Mouse (Mus musculus) MN1 (cell line): Measurements from ENCODE around the gene Rapgef4.

ENCODE experiments used
- DNase-seq: peaks from one replicate; pipeline ENCODE4 v3.0.0-alpha.2; 2016; ENCODE audit warnings: low spot score

Rapgef4 gene

DNA sequence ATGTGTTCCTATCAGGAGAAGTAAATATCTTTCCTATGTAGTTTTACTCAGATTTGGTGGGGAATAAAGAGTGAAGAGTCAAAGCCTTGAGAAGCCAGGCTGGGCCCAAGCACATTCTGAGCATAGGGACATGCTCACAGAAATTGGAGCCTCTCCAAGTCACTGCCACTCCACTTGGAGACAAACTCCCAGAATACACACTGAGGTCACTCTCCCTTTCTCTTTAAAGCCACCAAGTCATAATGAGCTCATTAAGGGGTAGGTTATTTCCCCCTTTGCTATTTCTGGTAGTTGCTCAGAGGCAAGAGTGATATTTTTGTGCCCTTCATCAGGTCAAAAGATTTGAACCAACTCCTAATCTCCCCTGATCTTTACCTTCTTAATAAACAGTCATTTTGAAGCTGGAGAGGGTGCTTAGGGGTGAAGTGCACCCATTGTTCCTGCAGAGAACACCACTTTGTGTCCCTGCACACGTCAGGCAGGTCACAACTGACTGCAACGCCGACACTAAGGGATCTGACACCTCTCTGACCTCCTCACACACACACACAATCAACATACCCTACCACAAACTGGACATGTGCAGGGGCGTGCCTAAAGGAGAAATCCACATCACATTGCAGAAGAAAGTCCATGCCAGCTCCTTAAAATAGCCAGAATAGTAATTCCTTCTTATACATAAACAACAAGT is 288.8 kb downstream of the Rapgef4 start:
- DNase-seq, result no peak

DNA sequence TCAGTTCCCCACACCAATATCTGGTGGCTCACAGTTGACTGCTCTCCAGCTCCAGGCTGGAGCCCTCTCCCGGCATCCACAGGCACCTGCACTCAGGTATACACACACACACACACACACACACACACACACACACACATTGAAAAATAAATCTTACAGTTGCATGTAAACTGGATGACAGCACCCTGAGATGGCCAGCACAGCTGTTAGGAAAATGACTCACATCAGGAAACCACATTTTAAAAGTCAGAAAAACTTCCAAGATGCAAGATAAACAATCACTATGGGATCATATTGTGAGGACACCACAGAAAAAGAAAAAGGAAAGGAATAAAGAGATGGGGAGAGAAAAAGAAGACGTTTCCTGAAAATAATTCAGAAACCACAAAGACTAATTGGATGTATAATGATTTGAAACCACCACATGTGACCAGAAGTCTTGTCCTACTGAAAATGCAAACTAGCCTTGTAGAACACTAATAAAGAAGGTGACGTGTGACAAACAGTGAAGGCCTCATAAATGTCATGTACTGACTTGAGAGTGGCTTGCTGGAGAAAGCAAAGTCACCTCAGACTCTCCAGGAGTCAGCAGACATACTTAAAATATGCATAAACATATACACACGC is 297.3 kb downstream of the Rapgef4 start:
- DNase-seq, result no peak

DNA sequence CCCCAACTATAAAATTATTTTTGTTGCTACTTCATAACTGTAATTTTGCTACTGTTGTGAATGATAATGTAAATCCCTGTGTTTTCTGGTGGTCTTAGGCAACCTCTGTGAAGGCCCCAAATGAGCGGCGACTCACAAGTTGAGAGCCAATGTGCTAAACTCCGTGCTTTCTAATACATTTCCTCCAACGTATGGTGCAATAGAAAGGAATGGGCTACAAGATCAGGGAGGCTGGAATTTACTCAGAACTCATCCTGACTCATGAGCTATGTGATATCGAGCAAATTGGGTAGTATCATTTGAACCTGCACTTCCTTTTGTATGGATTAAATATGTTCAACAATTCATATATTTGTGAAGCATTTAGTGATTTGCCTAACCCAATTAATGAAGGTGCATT is 299.5 kb downstream of the Rapgef4 start:
- no peak for DNase-seq

DNA sequence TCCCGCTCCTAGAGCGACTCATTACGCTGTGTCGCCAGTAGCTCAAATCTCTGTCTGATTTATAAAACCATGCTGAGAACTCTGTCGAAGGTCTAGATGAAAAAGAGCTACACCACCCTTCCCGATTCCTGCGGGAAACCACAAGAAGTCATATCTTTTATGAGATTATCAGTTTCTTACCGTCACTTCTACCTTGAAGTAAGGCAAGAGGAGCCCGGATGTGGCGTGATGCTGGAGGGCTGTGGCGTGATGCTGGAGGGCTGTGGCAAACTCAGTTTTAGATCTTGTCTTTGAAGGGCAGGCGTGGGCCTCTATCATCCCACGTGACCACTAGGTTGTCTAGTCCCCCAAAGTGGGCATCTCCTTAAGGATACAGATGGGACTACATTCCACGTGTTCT is 300.9 kb downstream of the Rapgef4 start:
- DNase-seq, result no peak

DNA sequence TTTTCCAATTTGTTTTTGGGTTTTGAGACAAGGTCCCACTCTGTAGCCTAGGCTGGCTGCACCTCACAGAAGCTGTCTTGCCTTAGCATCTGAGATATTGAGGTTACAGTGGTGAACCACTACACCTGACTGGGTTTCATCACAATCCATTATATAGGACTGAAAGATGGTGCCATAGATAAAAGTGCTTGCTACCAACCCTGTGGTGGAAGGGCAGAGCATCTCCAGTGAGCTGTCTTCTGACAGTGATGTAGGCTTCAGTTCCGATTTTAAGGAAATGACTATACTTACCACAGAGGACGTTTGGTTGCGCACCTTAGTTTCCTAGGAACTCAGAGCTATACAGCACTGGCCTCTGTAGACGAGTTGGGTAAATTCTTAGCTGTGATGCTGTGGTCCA is 301.7 kb downstream of the Rapgef4 start:
- no peak for DNase-seq

DNA sequence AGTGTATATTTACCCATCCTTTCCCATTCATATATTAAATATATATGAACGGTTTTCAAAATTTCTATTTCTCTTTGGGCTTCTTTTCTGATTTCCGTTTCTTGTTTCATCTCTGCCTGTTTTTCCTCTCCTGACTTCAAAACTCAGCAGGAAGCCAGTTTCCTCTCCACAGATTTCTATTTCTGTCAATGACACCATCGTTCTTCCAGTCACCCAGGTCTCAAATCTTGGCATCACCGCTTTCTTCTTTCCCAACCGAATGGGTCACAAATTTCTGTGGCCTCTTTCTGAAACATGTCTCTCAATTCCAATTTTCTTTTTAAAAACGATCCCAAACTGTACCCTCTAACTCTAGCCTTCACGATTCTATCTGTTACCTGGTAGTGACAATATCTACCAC is 303.6 kb downstream of the Rapgef4 start:
- DNase-seq, result no peak

DNA sequence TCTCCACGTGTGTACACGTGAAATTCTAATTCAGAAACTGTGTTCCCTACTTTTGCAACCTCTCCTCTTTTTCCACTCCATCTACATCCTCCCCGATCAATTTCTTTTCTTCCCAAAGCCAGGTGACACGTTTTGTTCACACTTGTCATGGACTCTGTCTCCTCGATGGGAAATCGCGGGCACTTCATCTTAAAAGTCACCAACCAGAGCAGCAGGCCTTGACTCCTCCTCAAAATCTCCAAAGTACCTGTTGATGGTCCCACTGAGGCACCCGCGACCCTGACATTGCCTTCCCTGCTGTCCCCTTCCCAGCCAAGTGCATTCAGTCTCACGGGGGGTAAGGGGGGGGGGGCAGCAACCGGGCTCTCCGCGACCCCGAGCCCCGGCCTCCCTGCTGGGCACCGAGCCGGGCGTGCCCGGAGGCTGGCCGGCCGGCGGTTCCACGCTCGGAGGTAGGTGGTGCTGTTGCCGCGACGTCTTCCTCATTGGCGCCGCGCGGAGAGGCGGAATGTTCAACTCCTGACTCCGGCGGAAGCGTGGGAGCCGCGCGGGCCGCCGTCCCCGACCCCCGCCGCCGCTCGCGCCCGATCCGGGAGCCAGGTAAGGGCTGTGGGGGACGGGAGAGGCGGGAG is 304.3 kb downstream of the Rapgef4 start, which contains the start of gene Map3k20:
Gene Map3k20 (plus strand): TSS at position 382 of the 632 bp plus-strand sequence.
- no peak for DNase-seq

DNA sequence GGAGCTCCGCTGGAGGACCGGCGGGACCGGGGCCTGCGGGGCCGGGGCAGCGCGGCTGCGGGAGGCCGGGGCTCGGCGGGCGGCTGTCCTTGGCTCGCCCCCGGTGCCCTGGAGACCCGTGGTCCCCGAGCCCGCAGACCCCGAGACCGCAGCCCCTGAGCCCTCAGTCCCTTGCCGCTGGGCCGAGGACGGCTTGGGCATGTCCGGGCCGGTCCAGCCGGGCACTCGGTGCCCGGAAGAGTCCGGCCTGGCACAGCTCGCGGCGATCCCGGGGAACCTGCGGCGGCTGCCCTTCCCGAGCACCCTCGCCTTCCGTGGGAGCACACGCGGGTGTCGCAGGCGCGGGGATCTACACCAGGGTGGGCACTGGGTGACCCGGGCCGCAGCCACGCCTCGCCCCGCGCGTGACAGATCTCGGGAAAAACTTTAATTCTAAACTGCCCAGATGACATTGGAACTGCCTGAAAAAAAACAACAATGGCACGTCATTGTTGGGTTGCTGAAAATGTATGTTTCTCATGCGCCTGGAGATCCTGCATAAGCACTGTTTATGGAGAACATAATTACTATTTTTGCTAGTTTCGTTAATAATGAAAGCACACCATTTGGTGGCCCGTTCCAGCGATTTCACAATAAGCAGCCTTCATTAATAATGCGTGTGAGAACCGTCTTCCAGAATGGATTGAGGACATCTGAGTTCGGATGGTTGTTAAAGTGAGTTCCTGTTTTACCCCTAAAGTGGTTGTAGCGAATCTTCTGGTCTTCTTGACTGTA is 305.0 kb downstream of the Rapgef4 start:
- DNase-seq, result no peak

DNA sequence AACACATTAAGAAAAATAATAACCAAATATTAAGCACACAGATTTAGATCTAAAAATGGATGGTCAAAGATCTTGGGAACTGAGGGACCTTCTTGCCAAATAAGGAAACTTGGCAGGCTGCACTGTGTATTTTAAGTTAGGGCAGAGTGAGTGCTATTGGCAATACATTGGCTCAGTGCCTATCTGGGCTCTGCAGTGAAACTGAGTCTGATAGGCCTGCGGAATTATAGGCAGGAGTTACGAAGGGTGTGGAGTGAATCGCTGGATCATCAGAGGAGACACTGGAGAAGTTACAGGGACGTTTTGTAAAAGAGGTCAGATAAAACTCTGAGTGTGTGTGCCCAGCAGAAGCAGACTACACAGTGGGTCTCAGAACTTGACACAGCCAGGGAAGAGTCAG is 306.1 kb downstream of the Rapgef4 start:
- DNase-seq, result no peak

DNA sequence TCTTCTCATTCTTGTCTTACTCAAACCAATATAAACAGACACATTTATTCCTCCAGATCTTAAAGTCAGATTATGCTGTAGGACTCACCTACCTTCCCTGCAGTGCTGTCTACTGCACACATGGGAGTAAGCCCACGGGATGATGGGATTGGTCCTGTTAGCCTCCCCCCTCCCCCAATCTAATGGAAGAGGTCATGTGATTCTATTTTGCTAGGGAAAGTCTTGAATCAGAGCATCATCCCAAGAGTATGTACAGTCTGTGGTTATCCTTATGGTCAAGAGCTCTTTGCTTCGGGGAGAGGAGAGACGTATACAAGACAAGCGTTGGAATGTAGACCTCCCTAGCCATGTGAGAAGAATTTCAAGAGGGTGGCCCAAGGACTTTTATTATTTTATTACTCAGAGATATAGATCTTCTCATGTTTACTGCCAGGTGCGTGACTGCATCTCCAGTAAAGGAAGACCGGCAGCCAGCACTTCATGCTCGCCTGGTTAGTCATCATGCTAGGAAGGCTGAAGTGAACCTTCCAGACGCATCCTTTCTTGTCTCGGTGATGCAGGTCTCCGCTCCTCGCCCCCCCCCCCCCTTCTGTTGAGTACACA is 308.0 kb downstream of the Rapgef4 start:
- DNase-seq, result no peak

DNA sequence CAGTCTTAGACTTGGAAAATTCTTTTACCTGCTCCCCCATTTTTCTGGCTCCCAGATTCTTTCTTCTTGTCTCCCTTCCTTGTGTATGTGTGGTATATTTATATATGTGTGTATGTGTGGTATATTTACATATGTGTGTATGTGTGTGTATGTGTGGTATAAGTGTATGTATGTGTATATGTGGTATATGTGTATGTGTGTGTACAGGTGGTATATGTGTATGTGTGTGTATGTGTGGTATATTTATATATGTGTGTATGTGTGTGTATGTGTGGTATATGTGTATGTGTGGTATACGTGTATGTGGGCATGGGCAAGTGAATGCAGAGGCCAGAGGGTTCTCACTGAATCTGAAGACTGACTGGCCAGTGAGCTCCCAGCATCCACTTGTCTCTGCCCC is 310.1 kb downstream of the Rapgef4 start:
- DNase-seq, result no peak

DNA sequence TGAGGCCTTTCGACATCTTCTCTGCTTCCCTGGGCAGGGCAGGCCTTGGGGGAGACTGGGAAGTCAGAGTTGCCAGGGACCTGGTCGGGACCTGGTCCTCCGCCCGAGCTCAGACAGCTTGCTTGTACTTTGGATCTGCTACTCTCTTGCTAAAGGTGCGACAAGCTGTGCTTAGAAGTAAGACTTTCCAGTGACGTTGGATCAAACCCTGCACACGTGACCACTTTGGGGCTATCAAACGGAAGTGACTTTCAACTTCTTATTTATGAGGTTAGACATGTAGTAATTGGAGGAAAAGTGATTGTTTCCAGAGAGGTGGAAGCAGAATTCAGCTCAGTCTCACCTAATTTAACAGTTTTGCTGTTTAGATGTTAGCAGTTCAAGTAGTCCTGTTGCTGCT is 311.5 kb downstream of the Rapgef4 start:
- DNase-seq, result no peak

DNA sequence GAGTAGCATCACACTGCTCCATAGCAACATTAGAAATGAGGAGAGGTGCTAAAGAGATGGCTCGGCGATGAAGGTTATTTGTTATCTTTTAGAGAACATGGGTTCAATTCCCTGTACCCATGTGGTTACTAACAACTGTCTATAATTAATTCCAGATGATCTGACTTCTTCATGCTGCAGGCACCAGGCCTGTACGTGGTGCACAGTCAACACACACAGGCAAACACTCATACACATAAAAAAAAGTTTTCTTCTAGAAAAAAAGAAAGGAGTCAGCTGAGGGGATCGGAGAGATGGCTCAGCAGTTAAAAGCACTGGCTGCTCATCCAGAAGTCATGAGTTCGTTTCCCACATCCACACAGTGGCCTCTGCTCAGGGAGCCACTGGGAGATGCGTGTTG is 314.0 kb downstream of the Rapgef4 start:
- DNase-seq, result no peak

DNA sequence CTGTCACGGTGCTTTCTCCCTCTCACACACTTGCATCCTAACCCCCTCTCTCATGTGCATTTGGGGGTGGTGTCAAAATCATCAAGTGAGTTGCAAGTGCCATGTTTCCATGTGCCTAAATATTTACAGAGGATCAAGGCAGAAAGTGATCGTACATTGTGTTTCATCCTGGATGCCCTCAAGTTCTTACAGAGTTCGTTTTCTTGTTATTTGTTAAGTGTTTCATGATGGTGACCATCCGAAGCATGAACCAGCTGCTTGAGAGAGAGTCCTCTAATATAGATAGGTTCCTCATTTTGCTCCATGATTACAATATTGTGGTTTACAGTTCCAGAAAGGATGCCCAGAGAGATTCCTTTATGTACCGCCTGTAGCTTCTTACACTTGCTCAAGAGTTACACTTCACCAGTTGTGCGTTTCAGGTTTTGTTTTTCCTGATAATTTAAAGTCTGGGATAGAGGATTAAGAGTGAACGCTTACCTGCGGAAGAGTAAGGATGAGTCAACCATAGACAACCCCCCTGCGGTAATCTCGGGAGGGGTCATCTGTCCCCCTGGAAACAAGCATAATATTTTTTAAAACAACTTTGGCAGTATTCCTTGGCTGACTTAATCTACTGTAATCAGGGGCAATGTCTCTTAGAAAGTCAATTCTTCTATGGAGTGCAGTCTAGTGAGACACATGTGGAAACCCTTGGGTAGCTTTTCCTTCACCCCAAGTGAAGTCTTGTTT is 316.1 kb downstream of the Rapgef4 start:
- DNase-seq, result no peak

DNA sequence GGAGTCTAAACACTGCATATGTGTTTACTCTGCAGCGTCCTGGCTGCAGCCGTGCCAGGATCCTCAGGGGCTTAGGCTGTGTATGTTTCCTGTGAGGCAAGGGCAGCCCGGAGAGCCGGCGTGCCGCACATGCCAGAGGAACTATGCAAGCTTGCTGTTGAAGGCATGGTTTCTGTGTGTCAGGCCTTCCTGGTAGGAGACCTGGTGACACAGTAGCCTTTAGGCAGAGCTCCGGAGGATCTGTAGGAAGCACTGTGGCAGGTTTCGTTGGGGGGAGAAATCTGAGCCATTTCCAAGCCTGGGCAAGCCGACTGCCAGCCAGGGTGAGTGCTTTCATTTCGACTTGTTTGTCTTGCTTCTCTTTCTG is 316.7 kb downstream of the Rapgef4 start:
- no peak for DNase-seq

DNA sequence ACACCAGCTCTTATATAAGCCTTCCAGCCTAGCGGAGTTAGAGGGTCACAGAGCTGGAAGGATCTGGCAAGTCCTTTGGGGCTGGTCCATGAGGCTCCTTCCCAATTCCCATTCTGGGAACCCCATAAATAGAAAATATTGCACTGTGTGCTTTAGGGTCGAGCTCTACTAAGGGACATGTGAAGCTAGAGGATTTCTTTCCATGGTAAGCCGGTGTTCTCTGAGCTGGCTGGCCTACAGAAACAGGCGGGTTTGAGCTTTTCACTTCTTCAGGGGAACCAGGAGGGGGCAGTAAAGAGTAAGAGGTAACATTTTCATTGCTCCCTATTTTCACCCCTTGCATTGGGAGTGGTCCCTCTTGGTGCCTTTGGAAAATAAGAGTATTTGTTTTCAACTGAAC is 317.4 kb downstream of the Rapgef4 start:
- DNase-seq, result no peak

DNA sequence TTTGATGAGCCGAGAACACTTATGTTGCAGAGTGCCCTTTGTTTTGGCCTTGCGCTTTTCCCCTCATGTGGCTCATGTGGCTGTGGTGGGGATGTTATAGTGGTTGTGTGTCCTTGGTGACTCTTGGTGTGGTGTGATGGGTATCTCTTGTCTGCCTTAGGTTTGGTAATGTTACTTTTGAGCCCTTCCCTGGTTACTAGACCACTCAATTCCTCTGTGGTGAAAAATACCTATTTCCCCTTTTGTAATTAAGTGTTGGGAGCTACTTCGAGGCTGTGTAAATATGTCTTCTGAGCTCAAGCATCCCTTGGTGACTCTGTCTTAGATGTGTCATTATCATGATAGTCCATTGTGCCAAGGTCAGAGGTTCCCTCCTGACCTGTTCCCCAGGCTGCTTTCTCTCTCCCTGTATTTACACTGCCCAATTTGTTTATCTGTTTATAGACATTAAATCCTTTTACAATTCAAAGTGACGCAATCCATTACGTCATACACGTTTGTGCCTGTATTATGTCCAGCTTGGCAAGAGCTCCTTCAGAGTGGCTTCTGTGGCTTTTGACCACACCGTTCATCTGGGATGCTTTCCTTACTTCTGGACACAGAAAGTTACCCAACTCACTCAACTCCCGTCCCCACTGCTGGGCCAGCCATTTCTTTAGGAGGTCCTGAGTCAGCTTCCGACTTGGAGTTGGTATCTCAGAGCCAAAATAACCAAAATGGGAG is 320.3 kb downstream of the Rapgef4 start:
- no peak for DNase-seq

DNA sequence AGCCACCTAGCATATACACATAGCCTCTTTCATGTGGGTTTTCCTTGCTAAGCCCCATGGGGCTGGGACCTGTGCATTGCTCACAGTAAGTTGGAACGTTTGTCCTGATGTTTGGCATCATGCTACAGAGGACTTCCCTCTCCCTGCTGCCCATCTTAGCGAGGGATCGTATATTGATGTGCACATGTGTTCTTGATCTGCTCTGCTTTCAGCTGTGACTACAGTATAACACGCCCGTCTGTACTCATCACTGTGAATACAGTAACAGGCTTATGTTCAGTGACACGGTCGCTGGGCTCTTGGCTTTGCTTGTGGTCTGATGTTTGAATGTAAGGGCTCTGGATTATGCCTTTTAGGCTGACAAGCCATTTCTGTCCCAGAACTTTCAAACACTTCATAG is 324.7 kb downstream of the Rapgef4 start:
- DNase-seq, result no peak
